Mouse (Mus musculus) midbrain, postnatal 0 days (tissue): ENCODE data around the gene Lamc1. TPM values are rescaled to one million over a fixed set of nuclear protein-coding genes. Genes with fewer than 3 reads are reported as not detected.
"Not testable (repeated sequence)": the region's sequence is repeated elsewhere in the genome, so short reads cannot be mapped to it uniquely, and the experiment has no call there.

Experiments used
- ATAC-seq: fragments of 200-750 bp; cut with Nextera tagmentation; 2 replicates; pipeline ENCODE4 v1.8.0; 2017; ENCODE audit warnings: moderate number of reproducible peaks, mild to moderate bottlenecking, moderate TSS enrichment, moderate library complexity; ENCODE audit not compliant: low FRiP score
- DNase-seq: peaks from one replicate; pipeline ENCODE4 v3.0.0-alpha.2; 2015; ENCODE audit warnings: low spot score
- H3K27ac ChIP-seq: fragments of 300-500 bp; sonication (generic); 2 replicates; pipeline ENCODE4 v1.5.1; 2014; ENCODE audit warnings: low read depth, mild to moderate bottlenecking, low read length, mixed read lengths
- H3K27me3 ChIP-seq: fragments of 300-500 bp; sonication (generic); 2 replicates; pipeline ENCODE4 v1.6.1; 2014; ENCODE audit warnings: low read length, control low read depth, mixed read lengths; ENCODE audit not compliant: insufficient read depth
- H3K36me3 ChIP-seq: fragments of 300-500 bp; sonication (generic); 2 replicates; pipeline ENCODE4 v1.6.1; 2014; ENCODE audit warnings: low read length, control low read depth, mixed read lengths; ENCODE audit not compliant: insufficient read depth
- H3K4me1 ChIP-seq: fragments of 300-500 bp; sonication (generic); 2 replicates; pipeline ENCODE4 v1.6.1; 2014; ENCODE audit warnings: mild to moderate bottlenecking, control low read depth, antibody characterized with exemption, low read length, mixed read lengths; ENCODE audit not compliant: insufficient read depth
- H3K4me2 ChIP-seq: fragments of 300-500 bp; sonication (generic); 2 replicates; pipeline ENCODE4 v1.6.1; 2014; ENCODE audit warnings: low read depth, mild to moderate bottlenecking, low read length, mixed read lengths; ENCODE audit not compliant: poor library complexity, severe bottlenecking
- H3K4me3 ChIP-seq: fragments of 300-500 bp; sonication (generic); 2 replicates; pipeline ENCODE4 v1.5.1; 2014; ENCODE audit warnings: low read depth, mild to moderate bottlenecking, low read length, moderate library complexity
- H3K9ac ChIP-seq: fragments of 300-500 bp; sonication (generic); replicated peaks from 2 replicates; pipeline ENCODE4 v1.6.1; 2014; ENCODE audit warnings: mild to moderate bottlenecking, low read length, moderate library complexity, mixed read lengths; ENCODE audit not compliant: poor library complexity, severe bottlenecking
- H3K9me3 ChIP-seq: fragments of 300-500 bp; sonication (generic); 2 replicates; pipeline ENCODE4 v1.6.1; 2016; ENCODE audit warnings: low read length, control low read depth
- CTCF ChIP-seq: IDR thresholded peaks from 2 replicates; pipeline ENCODE4 v1.5.1; 2016; ENCODE audit warnings: antibody characterized with exemption, mild to moderate bottlenecking
- WGBS: fragments of 180-500 bp; shearing (Covaris S2); extraction: QIAGEN DNeasy Blood & Tissue Kit; methylation state at CpG from one replicate; pipeline ENCODE4 v1.1.7; 2014; 5-methylcytosine and 5-hydroxymethylcytosine counted together
- polyA plus RNA-seq: library from polyadenylated mRNA; unstranded; fragments of >200 nt; fragmentation: Nextera tagmentation; extraction: Ambion mirVana; gene quantifications from 2 replicates; pipeline ENCODE4 v1.2.1, GENCODE M21; 2015
- total RNA-seq: library from RNA; depleted of rRNA; stranded (reverse); fragments of >200 nt; gene quantifications from 2 replicates; pipeline ENCODE4 v1.2.3, GENCODE M21; 2014

Lamc1 gene
- total and polyA plus RNA-seq, 2 experiments from 2014 or later: 11.5 to 40.6 TPM

GRCm38 (mm10) chr1:153345002-153345401, 12.4 kb upstream of the Lamc1 start:
- Histone ChIP-seq H3K4me3 (no peak overlapping the region), H3K9ac (no peak overlapping the region), H3K36me3 (no peaks in the 10 kb centered on the region), H3K27me3 (no peaks in the 10 kb centered on the region), H3K27ac (no peak overlapping the region), H3K4me1 (no peaks in the 10 kb centered on the region), H3K4me2 (no peak overlapping the region), H3K9me3 (no peaks in the 10 kb centered on the region)
- DNase-seq (no peak), ATAC-seq (no peak)
- 79% methylated on average over 2 of the region's 2 CpGs for WGBS
- no peak for TF ChIP-seq CTCF

- not testable (repeated sequence) for H3K4me1 ChIP-seq, H3K9me3 ChIP-seq, H3K27me3 ChIP-seq, H3K27ac ChIP-seq, H3K9ac ChIP-seq, H3K36me3 ChIP-seq, DNase-seq, H3K4me3 ChIP-seq, ATAC-seq, H3K4me2 ChIP-seq
- WGBS: 93% methylated on average over 10 of the region's 10 CpGs
These were observed 2.9 kb upstream of the Lamc1 start for GRCm38 (mm10) chr1:153335451-153335850.

- Histone ChIP-seq H3K27ac (peak overlapping the region; percentile 84), H3K4me1 (peaks cover 5% of the 10 kb centered on the region; the same call in 1 of the 2 replicates), H3K27me3 (no peaks in the 10 kb centered on the region), H3K9me3 (no peaks in the 10 kb centered on the region), H3K4me2 (peak overlapping the region; percentile 77), H3K36me3 (no peaks in the 10 kb centered on the region), H3K9ac (peak overlapping the region; percentile 96), H3K4me3 (peak overlapping the region; percentile 89)
- peak; percentile 62 for ATAC-seq
- whole genome bisulfite sequencing: 3% methylated on average over 21 of the region's 22 CpGs
- DNase-seq: peak; percentile 47
- no peak for TF ChIP-seq CTCF
These were observed 923 bp upstream of the Lamc1 start for GRCm38 (mm10) chr1:153333296-153334121.

- WGBS: under 1% methylated on average over 42 of the region's 42 CpGs
- TF ChIP-seq CTCF: peak; percentile 72
- H3K9ac ChIP-seq: peak overlapping the region; percentile 96
- peak overlapping the region; percentile 84 for H3K27ac ChIP-seq
- H3K27me3 ChIP-seq: no peaks in the 10 kb centered on the region
- no peaks in the 10 kb centered on the region for H3K9me3 ChIP-seq
- no peaks in the 10 kb centered on the region for H3K36me3 ChIP-seq
- ATAC-seq (peak; percentile 55), DNase-seq (peak; percentile 49)
- H3K4me3 ChIP-seq: peak overlapping the region; percentile 89
- H3K4me1 ChIP-seq: peaks cover 5% of the 10 kb centered on the region; the same call in 1 of the 2 replicates
- H3K4me2 ChIP-seq: peak overlapping the region; percentile 77
These were observed 666 bp downstream of the Lamc1 start for GRCm38 (mm10) chr1:153331796-153332443.

- no peaks in the 10 kb centered on the region for H3K9me3 ChIP-seq
- H3K36me3 ChIP-seq: no peaks in the 10 kb centered on the region; the same call in 1 of the 2 replicates
- peak overlapping the region; percentile 89 for H3K4me3 ChIP-seq
- H3K27ac ChIP-seq: no peak overlapping the region
- TF ChIP-seq CTCF: no peak
- ATAC-seq (no peak), DNase-seq (no peak)
- H3K4me1 ChIP-seq: peaks cover 5% of the 10 kb centered on the region; the same call in 1 of the 2 replicates
- peak overlapping the region; percentile 77 for H3K4me2 ChIP-seq
- H3K27me3 ChIP-seq: no peaks in the 10 kb centered on the region
- WGBS: 2% methylated on average over 4 of the region's 4 CpGs
- no peak overlapping the region; the same call in 1 of the 2 replicates for H3K9ac ChIP-seq
These were observed 1.4 kb downstream of the Lamc1 start for GRCm38 (mm10) chr1:153331206-153331605.

GRCm38 (mm10) chr1:153329306-153329705, 3.3 kb downstream of the Lamc1 start:
- WGBS: 90% methylated on average over 6 of the region's 6 CpGs
- H3K36me3 ChIP-seq: no peaks in the 10 kb centered on the region; the same call in 1 of the 2 replicates
- no peak overlapping the region for H3K9ac ChIP-seq
- H3K27me3 ChIP-seq: no peaks in the 10 kb centered on the region
- DNase-seq: no peak
- peaks cover 5% of the 10 kb centered on the region; the same call in 1 of the 2 replicates for H3K4me1 ChIP-seq
- 0 out of 2 replicates have a peak overlapping the region, but pooled peaks have one; percentile 77 for H3K4me2 ChIP-seq
- no peak for TF ChIP-seq CTCF
- no peak overlapping the region for H3K27ac ChIP-seq
- no peak overlapping the region for H3K4me3 ChIP-seq
- no peak for ATAC-seq
- H3K9me3 ChIP-seq: no peaks in the 10 kb centered on the region
